Mouse (Mus musculus): ENCODE measurements at regions not wholly inside any gene's neighbourhood (a gene's known extent, or its start where the extent isn't known, plus 50 kb on each side); places are given as distances from the start of the nearest gene placed in this dataset.

- no peak for TF ChIP-seq CTCF (IDR thresholded peaks at IDR 0.05; ENCODE audit: low read depth, low read length)
- TF ChIP-seq POLR2A (IDR thresholded peaks at IDR 0.05; ENCODE audit: extremely low read depth, insufficient read depth, low read length), result no peak
Measured at GRCm38 (mm10) chr7:136056876-136057484, 340.8 kb upstream of the Mki67 start.
